Mouse (Mus musculus) limb, embryonic 15.5 days (tissue): ENCODE measurements around the gene Fbxl2. TPM values are rescaled to one million over a fixed set of nuclear protein-coding genes. Genes with fewer than 3 reads are reported as not detected.
A peak's percentile ranks its signal among the peaks of the same experiment; 100 is the strongest.

Experiments used
- ATAC-seq: fragments of 200-750 bp; cut with Nextera tagmentation; 2 replicates; pipeline ENCODE4 v1.8.0; 2017; ENCODE audit warnings: low read depth, moderate TSS enrichment; ENCODE audit not compliant: insufficient number of reproducible peaks, low FRiP score, low TSS enrichment
- H3K27ac ChIP-seq: fragments of 300-500 bp; sonication (generic); 2 replicates; pipeline ENCODE4 v1.5.1; 2015; ENCODE audit warnings: moderate library complexity, mild to moderate bottlenecking, inconsistent platforms
- H3K27me3 ChIP-seq: fragments of 300-500 bp; sonication (generic); 2 replicates; pipeline ENCODE4 v1.6.1; 2015; ENCODE audit warnings: inconsistent platforms
- H3K36me3 ChIP-seq: fragments of 300-500 bp; sonication (generic); 2 replicates; pipeline ENCODE4 v1.6.1; 2015; ENCODE audit warnings: inconsistent platforms
- H3K4me1 ChIP-seq: fragments of 300-500 bp; sonication (generic); 2 replicates; pipeline ENCODE4 v1.6.1; 2015; ENCODE audit warnings: inconsistent platforms
- H3K4me2 ChIP-seq: fragments of 300-500 bp; sonication (generic); 2 replicates; pipeline ENCODE4 v1.6.1; 2015; ENCODE audit warnings: mild to moderate bottlenecking, inconsistent platforms
- H3K4me3 ChIP-seq: fragments of 300-500 bp; sonication (generic); 2 replicates; pipeline ENCODE4 v1.5.1; 2015; ENCODE audit warnings: mild to moderate bottlenecking, inconsistent platforms
- H3K9ac ChIP-seq: fragments of 300-500 bp; sonication (generic); 2 replicates; pipeline ENCODE4 v1.6.1; 2015; ENCODE audit warnings: inconsistent platforms
- H3K9me3 ChIP-seq: fragments of 300-500 bp; sonication (generic); 2 replicates; pipeline ENCODE4 v1.6.1; 2016; ENCODE audit warnings: inconsistent platforms
- WGBS: fragments of 180-500 bp; shearing (Covaris S2); methylation state at CpG from one replicate; pipeline ENCODE4 v1.1.7; 2015; 5-methylcytosine and 5-hydroxymethylcytosine counted together
- polyA plus RNA-seq: library from polyadenylated mRNA; unstranded; fragments of >200 nt; fragmentation: Nextera tagmentation; extraction: Ambion mirVana; gene quantifications from 2 replicates; pipeline ENCODE4 v1.2.1, GENCODE M21; 2015

The Fbxl2 gene
- polyA plus RNA-seq, 1 experiment from 2014 or later, result 4.1 TPM

DNA sequence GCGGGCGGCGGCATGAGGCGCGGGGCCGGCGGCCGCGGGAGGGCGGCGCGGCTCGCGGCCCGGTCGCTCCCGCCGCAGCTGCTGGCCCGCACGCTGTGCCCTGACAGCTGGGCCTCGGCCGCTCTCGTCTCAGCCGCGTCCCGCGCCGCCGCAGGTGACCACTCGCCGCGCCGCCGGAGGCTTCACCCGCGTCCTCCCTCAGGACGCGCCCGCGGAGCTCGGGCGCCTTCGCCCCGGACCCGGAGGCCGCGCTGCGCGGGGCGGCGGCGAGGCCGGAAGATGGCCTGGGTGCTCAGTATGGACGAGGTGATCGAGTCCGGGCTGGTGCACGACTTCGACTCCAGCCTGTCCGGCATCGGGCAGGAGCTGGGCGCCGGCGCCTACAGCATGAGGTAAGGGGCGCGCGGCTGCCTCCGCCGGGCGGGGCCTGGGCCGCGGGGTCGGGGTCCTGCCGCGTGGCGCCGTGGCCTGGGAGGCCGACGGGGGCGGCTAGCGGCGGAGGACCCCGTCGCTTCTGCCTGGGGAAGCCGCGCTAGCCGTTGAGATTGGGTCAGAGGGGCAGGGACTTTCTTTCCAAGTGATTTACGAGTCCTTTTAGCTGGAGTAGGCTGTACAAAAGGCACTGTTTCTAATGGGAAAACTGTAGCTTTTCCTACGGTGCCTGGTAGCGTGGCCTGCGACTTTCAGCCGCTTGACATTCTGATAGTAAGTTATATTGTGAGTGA, 114.5 kb downstream of the Fbxl2 start:
- peak overlapping the region; percentile 64 for H3K4me2 ChIP-seq
- under 1% methylated on average over 68 of the region's 91 CpGs for WGBS
- H3K27me3 ChIP-seq, result no peaks in the 10 kb centered on the region
- H3K4me1 ChIP-seq, result peaks cover 14% of the 10 kb centered on the region
- H3K27ac ChIP-seq, result peak overlapping the region; percentile 89
- H3K9ac ChIP-seq, result peak overlapping the region; percentile 94
- no peak for ATAC-seq
- no peaks in the 10 kb centered on the region for H3K36me3 ChIP-seq
- H3K4me3 ChIP-seq, result peak overlapping the region; percentile 99
- no peaks in the 10 kb centered on the region for H3K9me3 ChIP-seq

- WGBS, result under 1% methylated on average over 55 of the region's 86 CpGs
- Histone ChIP-seq H3K4me1 (peaks cover 14% of the 10 kb centered on the region), H3K27me3 (no peaks in the 10 kb centered on the region), H3K9ac (peak within 1 kb of the TSS; percentile 94), H3K4me3 (peak within 1 kb of the TSS; percentile 99), H3K36me3 (no peaks in the 10 kb centered on the region), H3K27ac (peak within 1 kb of the TSS; percentile 89), H3K9me3 (no peaks in the 10 kb centered on the region), H3K4me2 (peak within 1 kb of the TSS; percentile 64)
- peak; percentile 97 for ATAC-seq
These were observed 115.2 kb downstream of the Fbxl2 start, which contains the start of gene Ubp1 for GRCm38 (mm10) chr9:113930534-113931374. Ubp1 (plus strand) TSS chr9:113930934.

GRCm38 (mm10) chr9:113929676-113930075, 116.3 kb downstream of the Fbxl2 start:
- Histone ChIP-seq H3K4me2 (no peak overlapping the region), H3K9ac (no peak overlapping the region), H3K36me3 (no peaks in the 10 kb centered on the region), H3K4me1 (peaks cover 14% of the 10 kb centered on the region), H3K9me3 (no peaks in the 10 kb centered on the region), H3K4me3 (peak overlapping the region; percentile 99; the same call in 1 of the 2 replicates), H3K27me3 (no peaks in the 10 kb centered on the region), H3K27ac (no peak overlapping the region)
- no peak for ATAC-seq
- 74% methylated on average over 1 of the region's 1 CpGs for WGBS

DNA sequence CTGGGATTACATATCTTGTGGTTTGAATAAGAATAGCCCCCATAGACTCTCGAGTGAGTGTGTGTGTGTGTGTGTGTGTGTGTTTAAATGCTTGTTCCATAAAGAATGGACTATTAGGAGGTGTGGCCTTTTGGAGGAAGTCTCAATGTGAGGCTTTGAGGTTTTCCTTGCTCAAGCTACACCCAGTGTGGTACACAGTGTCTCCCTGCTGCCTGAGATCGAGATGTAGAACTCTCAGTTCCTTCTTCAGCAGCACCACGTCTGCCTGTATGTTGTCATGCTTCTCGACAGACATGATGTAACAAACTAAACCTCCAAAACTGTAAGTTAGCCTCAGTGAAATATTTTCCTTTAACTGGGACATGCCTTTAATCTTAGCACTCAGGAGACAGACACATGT, 117.4 kb downstream of the Fbxl2 start:
- no peak overlapping the region for H3K4me3 ChIP-seq
- no peaks in the 10 kb centered on the region; the same call in 1 of the 2 replicates for H3K36me3 ChIP-seq
- H3K4me1 ChIP-seq, result peaks cover 13% of the 10 kb centered on the region
- no peak overlapping the region for H3K9ac ChIP-seq
- no peak for ATAC-seq
- WGBS, result 81% methylated on average over 4 of the region's 4 CpGs
- no peaks in the 10 kb centered on the region for H3K9me3 ChIP-seq
- H3K27ac ChIP-seq, result no peak overlapping the region
- no peaks in the 10 kb centered on the region for H3K27me3 ChIP-seq
- H3K4me2 ChIP-seq, result no peak overlapping the region

DNA sequence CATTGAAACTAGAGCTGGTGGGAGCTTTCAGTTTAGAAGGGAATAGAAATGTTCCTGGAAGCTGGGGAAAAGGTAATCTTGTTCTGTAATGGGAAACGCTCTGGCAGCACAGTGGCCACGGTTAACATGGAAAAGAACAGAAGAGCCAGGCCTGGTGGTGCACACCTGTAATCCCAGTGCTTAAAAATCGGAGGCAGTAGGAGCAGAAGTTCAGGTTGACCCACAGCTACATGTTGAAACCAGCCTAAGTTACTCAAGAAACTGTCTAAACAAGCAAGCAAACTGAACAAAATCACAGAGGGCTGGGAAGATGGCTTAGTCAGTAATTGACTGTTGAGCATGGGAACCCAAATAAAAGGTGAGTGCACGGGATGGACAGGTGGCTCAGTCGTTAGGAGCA, 121.1 kb downstream of the Fbxl2 start:
- Histone ChIP-seq H3K4me2 (no peak overlapping the region), H3K36me3 (peaks cover 18% of the 10 kb centered on the region; the same call in 1 of the 2 replicates), H3K4me1 (no peaks in the 10 kb centered on the region), H3K9ac (no peak overlapping the region), H3K27ac (no peak overlapping the region), H3K4me3 (no peak overlapping the region), H3K27me3 (no peaks in the 10 kb centered on the region), H3K9me3 (no peaks in the 10 kb centered on the region)
- WGBS, result 77% methylated on average over 5 of the region's 5 CpGs
- no peak for ATAC-seq

- Histone ChIP-seq H3K36me3 (peaks cover 22% of the 10 kb centered on the region), H3K9ac (no peak overlapping the region), H3K27me3 (no peaks in the 10 kb centered on the region), H3K4me1 (no peaks in the 10 kb centered on the region), H3K9me3 (no peaks in the 10 kb centered on the region), H3K27ac (no peak overlapping the region), H3K4me2 (no peak overlapping the region), H3K4me3 (no peak overlapping the region)
- 91% methylated on average over 5 of the region's 5 CpGs for WGBS
- no peak for ATAC-seq
These were observed 123.3 kb downstream of the Fbxl2 start for GRCm38 (mm10) chr9:113922677-113923076.

- Histone ChIP-seq H3K9ac (no peak overlapping the region), H3K27me3 (no peaks in the 10 kb centered on the region), H3K9me3 (no peaks in the 10 kb centered on the region), H3K4me3 (no peak overlapping the region), H3K27ac (no peak overlapping the region), H3K4me2 (no peak overlapping the region), H3K4me1 (no peaks in the 10 kb centered on the region), H3K36me3 (peaks cover 45% of the 10 kb centered on the region)
- WGBS, result 89% methylated on average over 5 of the region's 5 CpGs
- ATAC-seq, result no peak
These were observed 130.2 kb downstream of the Fbxl2 start for GRCm38 (mm10) chr9:113915789-113916188.

Other genes starting within 250 kb of the Fbxl2 start
- 29.7 and 30.2 TPM in 2 replicates for gene Ubp1, start 115.3 kb downstream of the Fbxl2 start, polyA plus RNA-seq
- gene Susd5, start 10.9 kb upstream of the Fbxl2 start, polyA plus RNA-seq, result 22.9 and 23.9 TPM in 2 replicates